Mouse (Mus musculus): ENCODE results near the gene Slc25a13.

The Slc25a13 gene

GRCm38 (mm10) chr6:6133556-6134050 is 83.4 kb downstream of the Slc25a13 start:
- Histone ChIP-seq H3K27me3 (ENCODE audit: control insufficient read depth, insufficient read depth, low read length, poor library complexity, severe bottlenecking) (no peaks in the 10 kb centered on the region), H3K36me3 (ENCODE audit: control insufficient read depth, insufficient read depth, low read length, poor library complexity, severe bottlenecking) (no peaks in the 10 kb centered on the region)
- no peak for DNase-seq (ENCODE audit: low read depth, low spot score)

DNA sequence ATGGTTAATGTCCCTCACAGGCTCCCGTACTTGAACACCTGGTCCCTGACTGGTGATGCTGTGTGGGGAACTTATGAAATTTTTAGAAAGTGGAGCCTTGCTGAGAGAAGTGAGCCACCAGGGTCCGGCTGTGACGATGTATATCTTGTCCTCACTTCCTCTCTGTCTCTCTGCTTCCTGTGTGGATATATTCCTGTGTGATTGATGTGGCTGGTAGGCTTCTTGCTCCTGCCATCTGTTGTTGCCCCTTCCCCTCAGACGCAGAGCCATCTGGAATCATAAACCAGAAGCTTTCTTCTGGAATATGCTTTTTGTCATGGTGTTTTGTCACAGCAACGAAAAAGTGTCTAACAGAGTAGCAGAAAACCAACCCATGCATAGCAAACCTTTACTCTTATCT is 84.9 kb downstream of the Slc25a13 start:
- no peaks in the 10 kb centered on the region for H3K27me3 ChIP-seq (ENCODE audit: control insufficient read depth, insufficient read depth, low read length, poor library complexity, severe bottlenecking)
- H3K36me3 ChIP-seq (ENCODE audit: control insufficient read depth, insufficient read depth, low read length, poor library complexity, severe bottlenecking): no peaks in the 10 kb centered on the region
- DNase-seq (ENCODE audit: low read depth, low spot score): no peak

DNA sequence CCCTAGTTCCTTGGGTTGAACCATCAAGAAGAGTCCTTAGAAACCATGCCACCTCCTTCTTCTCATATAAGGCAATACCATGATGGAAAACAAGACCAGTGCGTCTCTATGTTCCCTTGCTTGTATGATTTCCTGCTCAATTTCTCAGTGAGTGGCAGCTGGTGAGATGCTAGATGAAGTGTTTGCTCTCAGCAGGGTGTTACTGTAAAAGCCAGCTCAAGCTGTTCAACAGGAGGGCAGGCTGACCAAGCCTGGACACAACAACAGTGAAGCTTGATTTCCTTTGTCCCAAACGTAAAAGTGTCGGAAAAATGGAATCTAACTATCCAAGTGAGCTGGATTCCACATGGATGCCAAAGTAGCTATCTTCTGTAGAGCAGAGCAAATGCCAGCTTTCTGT is 91.4 kb downstream of the Slc25a13 start:
- Histone ChIP-seq H3K36me3 (ENCODE audit: control insufficient read depth, insufficient read depth, low read length, poor library complexity, severe bottlenecking) (no peaks in the 10 kb centered on the region), H3K27me3 (ENCODE audit: control insufficient read depth, insufficient read depth, low read length, poor library complexity, severe bottlenecking) (no peaks in the 10 kb centered on the region)
- DNase-seq (ENCODE audit: low read depth, low spot score): no peak

GRCm38 (mm10) chr6:6121904-6122303 is 95.1 kb downstream of the Slc25a13 start:
- Histone ChIP-seq H3K36me3 (ENCODE audit: control insufficient read depth, insufficient read depth, low read length, poor library complexity, severe bottlenecking) (no peaks in the 10 kb centered on the region), H3K27me3 (ENCODE audit: control insufficient read depth, insufficient read depth, low read length, poor library complexity, severe bottlenecking) (no peaks in the 10 kb centered on the region)
- DNase-seq (ENCODE audit: low read depth, low spot score): no peak

GRCm38 (mm10) chr6:6120841-6121240 is 96.1 kb downstream of the Slc25a13 start:
- Histone ChIP-seq H3K36me3 (ENCODE audit: control insufficient read depth, insufficient read depth, low read length, poor library complexity, severe bottlenecking) (no peaks in the 10 kb centered on the region), H3K27me3 (ENCODE audit: control insufficient read depth, insufficient read depth, low read length, poor library complexity, severe bottlenecking) (no peaks in the 10 kb centered on the region)
- no peak for DNase-seq (ENCODE audit: low read depth, low spot score)

DNA sequence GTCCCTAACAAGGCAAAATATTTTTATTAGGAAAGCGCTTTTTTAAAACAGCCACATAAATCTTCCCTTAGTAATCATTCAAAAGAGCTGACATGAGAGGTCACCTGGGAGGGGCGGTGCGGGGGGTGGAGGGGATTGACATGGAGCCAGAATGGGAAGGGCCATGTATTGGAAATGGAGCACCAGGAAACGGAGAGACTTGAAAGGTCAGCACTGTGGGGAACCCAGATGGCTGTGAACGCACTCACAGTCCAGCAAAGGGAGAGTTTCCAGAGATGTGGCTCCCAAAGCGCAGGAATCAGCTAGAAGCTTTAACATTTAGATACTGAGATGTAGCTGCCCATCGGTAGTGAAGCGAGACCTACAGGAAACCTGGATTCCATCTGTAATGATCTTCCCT is 101.2 kb downstream of the Slc25a13 start:
- DNase-seq (ENCODE audit: low read depth, low spot score): no peak
- Histone ChIP-seq H3K27me3 (ENCODE audit: control insufficient read depth, insufficient read depth, low read length, poor library complexity, severe bottlenecking) (no peaks in the 10 kb centered on the region; the same call in 1 of the 2 replicates), H3K36me3 (ENCODE audit: control insufficient read depth, insufficient read depth, low read length, poor library complexity, severe bottlenecking) (no peaks in the 10 kb centered on the region)

GRCm38 (mm10) chr6:6113776-6114175 is 103.2 kb downstream of the Slc25a13 start:
- DNase-seq (ENCODE audit: low read depth, low spot score): no peak
- Histone ChIP-seq H3K36me3 (ENCODE audit: control insufficient read depth, insufficient read depth, low read length, poor library complexity, severe bottlenecking) (no peaks in the 10 kb centered on the region), H3K27me3 (ENCODE audit: control insufficient read depth, insufficient read depth, low read length, poor library complexity, severe bottlenecking) (no peaks in the 10 kb centered on the region; the same call in 1 of the 2 replicates)

DNA sequence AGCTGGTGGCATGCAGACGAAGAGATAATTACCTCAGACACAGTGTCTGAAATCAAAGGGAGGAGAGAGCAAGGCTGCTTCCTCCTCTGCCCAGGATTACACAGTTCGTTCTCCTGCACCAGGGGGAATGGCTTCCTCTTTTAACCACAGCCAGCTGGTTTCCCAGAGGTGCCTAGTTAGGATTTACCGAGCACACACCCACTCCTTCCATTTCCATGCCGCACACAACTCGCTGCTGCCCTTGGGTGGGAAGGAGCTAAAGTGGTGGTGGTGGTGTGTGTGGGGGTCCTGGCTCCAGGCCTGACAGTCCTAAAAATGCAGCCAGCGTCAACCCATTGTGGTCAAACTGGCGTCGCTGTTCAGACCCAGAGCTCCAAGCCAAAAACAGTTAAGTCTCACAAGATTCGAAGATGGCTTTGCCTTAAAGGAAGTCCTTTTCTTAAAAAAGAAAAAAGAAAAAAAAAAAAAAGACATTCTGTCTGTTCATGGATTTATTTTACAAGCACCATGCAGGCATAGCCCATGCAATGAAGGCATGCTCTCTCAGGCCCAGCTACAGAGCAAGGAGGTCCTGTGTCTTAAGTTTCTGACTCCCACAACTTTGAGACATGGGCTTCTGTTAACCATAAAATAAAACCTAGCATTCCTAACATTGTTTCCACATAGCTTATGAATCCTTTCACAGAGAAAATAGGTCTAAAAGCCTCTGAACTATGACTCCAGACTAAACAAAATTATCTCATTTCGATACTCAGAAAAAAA is 104.0 kb downstream of the Slc25a13 start:
- no peak for DNase-seq (ENCODE audit: low read depth, low spot score)
- Histone ChIP-seq H3K36me3 (ENCODE audit: control insufficient read depth, insufficient read depth, low read length, poor library complexity, severe bottlenecking) (no peaks in the 10 kb centered on the region), H3K27me3 (ENCODE audit: control insufficient read depth, insufficient read depth, low read length, poor library complexity, severe bottlenecking) (no peaks in the 10 kb centered on the region; the same call in 1 of the 2 replicates)

DNA sequence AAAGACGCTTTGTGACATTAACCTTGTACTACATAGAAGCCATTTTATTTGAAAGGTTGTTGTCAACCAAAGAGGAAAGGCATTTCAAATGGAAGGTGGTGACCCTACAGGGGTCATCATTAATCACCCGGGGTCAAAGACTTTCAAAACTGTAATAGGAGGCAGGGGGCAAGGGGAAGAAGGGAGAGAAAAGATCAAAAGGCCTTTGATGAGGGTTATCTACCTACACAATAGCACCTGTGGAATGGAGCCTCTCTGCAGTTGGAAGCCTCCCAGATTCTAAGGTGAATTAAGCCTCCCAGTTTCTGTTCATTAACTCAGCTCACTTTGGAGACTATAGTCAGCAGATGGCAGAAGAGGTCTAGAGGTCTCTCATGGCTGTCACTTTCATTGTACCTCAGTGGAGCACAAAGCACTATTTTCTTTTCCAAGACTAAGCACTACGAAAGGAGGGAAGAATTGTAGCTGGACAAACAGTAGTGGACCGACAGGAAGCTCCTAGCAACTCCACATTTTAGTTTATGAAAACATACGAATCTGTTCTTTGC is 109.5 kb downstream of the Slc25a13 start:
- H3K27me3 ChIP-seq (ENCODE audit: control insufficient read depth, insufficient read depth, low read length, poor library complexity, severe bottlenecking): no peaks in the 10 kb centered on the region
- no peaks in the 10 kb centered on the region for H3K36me3 ChIP-seq (ENCODE audit: control insufficient read depth, insufficient read depth, low read length, poor library complexity, severe bottlenecking)
- DNase-seq (ENCODE audit: low read depth, low spot score): no peak

DNA sequence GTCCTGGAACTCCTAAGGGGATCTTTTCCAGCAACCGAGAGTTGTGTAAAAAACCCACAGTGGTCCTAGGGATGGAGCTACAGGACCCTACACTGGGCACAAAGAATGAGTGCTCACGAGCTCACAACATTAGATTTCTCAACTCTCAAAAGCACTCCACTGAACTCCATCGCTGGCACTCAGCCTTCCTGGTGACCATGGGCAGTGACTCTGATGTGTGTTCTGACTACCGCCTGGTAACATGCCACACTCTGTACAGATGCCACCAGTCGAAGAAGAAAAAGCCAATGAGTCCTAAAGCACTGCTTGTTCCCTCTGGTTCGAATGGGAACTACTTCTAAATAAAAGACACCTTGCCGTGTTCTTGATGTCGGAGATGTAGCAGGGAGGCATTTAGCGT is 111.4 kb downstream of the Slc25a13 start:
- H3K27me3 ChIP-seq (ENCODE audit: control insufficient read depth, insufficient read depth, low read length, poor library complexity, severe bottlenecking): no peaks in the 10 kb centered on the region
- no peak for DNase-seq (ENCODE audit: low read depth, low spot score)
- H3K36me3 ChIP-seq (ENCODE audit: control insufficient read depth, insufficient read depth, low read length, poor library complexity, severe bottlenecking): no peaks in the 10 kb centered on the region

- no peak for DNase-seq (ENCODE audit: low read depth, low spot score)
- no peaks in the 10 kb centered on the region for H3K27me3 ChIP-seq (ENCODE audit: control insufficient read depth, insufficient read depth, low read length, poor library complexity, severe bottlenecking)
- no peaks in the 10 kb centered on the region for H3K36me3 ChIP-seq (ENCODE audit: control insufficient read depth, insufficient read depth, low read length, poor library complexity, severe bottlenecking)
These were observed 113.5 kb downstream of the Slc25a13 start for GRCm38 (mm10) chr6:6103469-6103868.

GRCm38 (mm10) chr6:6101605-6102004 is 115.4 kb downstream of the Slc25a13 start:
- Histone ChIP-seq H3K36me3 (ENCODE audit: control insufficient read depth, insufficient read depth, low read length, poor library complexity, severe bottlenecking) (no peaks in the 10 kb centered on the region), H3K27me3 (ENCODE audit: control insufficient read depth, insufficient read depth, low read length, poor library complexity, severe bottlenecking) (no peaks in the 10 kb centered on the region)
- no peak for DNase-seq (ENCODE audit: low read depth, low spot score)

GRCm38 (mm10) chr6:6100892-6101480 is 116.0 kb downstream of the Slc25a13 start:
- DNase-seq (ENCODE audit: low read depth, low spot score): no peak
- Histone ChIP-seq H3K36me3 (ENCODE audit: control insufficient read depth, insufficient read depth, low read length, poor library complexity, severe bottlenecking) (no peaks in the 10 kb centered on the region), H3K27me3 (ENCODE audit: control insufficient read depth, insufficient read depth, low read length, poor library complexity, severe bottlenecking) (no peaks in the 10 kb centered on the region)

DNA sequence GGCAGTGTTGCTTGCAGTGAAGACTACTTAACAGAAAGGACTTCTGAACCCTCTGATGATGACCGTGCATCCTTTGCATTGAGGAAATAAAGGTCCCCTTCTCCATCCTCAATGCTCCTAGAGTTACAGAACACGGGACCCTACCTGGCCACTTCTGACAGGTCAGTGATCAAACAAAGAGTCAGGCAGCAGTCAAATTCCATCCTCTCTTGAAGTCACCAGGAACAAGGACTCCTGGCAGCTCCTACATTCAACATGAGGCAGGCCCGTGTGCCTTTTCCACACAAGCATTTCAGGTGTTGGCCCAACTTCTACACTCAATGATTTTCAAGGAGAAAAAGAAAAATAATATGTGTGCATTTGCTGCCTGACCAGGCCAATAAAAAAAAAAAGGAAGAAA is 123.0 kb downstream of the Slc25a13 start:
- no peak for DNase-seq (ENCODE audit: low read depth, low spot score)
- Histone ChIP-seq H3K27me3 (ENCODE audit: control insufficient read depth, insufficient read depth, low read length, poor library complexity, severe bottlenecking) (no peaks in the 10 kb centered on the region), H3K36me3 (ENCODE audit: control insufficient read depth, insufficient read depth, low read length, poor library complexity, severe bottlenecking) (no peaks in the 10 kb centered on the region)

GRCm38 (mm10) chr6:6093522-6093921 is 123.5 kb downstream of the Slc25a13 start:
- Histone ChIP-seq H3K36me3 (ENCODE audit: control insufficient read depth, insufficient read depth, low read length, poor library complexity, severe bottlenecking) (no peaks in the 10 kb centered on the region), H3K27me3 (ENCODE audit: control insufficient read depth, insufficient read depth, low read length, poor library complexity, severe bottlenecking) (no peaks in the 10 kb centered on the region)
- DNase-seq (ENCODE audit: low read depth, low spot score): no peak
